Mouse (Mus musculus) frontal cortex, adult (tissue): Measurements from ENCODE around the gene Lrrfip2.

Experiments
- ATAC-seq: cut with Nextera tagmentation; 2 replicates; pipeline ENCODE4 v1.9.2; 2017; ENCODE audit warnings: mild to moderate bottlenecking, moderate library complexity, mixed read lengths; ENCODE audit not compliant: low TSS enrichment

The Lrrfip2 gene

GRCm38 (mm10) chr9:111220551-111221080 lies 103.2 kb downstream of the Lrrfip2 start:
- ATAC-seq: no peak

GRCm38 (mm10) chr9:111221580-111221979 lies 104.2 kb downstream of the Lrrfip2 start:
- ATAC-seq: peak; percentile 73; the same call in 1 of the 2 replicates

GRCm38 (mm10) chr9:111223406-111223805 lies 106.0 kb downstream of the Lrrfip2 start:
- ATAC-seq: no peak

GRCm38 (mm10) chr9:111228446-111228845 lies 111.1 kb downstream of the Lrrfip2 start:
- peak; percentile 73; the same call in 1 of the 2 replicates for ATAC-seq

GRCm38 (mm10) chr9:111234701-111235100 lies 117.3 kb downstream of the Lrrfip2 start:
- no peak for ATAC-seq

- ATAC-seq: no peak
Observed at GRCm38 (mm10) chr9:111237726-111238125, 120.3 kb downstream of the Lrrfip2 start.

GRCm38 (mm10) chr9:111239821-111240220 lies 122.4 kb downstream of the Lrrfip2 start:
- ATAC-seq: no peak

GRCm38 (mm10) chr9:111243384-111243783 lies 126.0 kb downstream of the Lrrfip2 start:
- ATAC-seq: no peak

GRCm38 (mm10) chr9:111245546-111245945 lies 128.2 kb downstream of the Lrrfip2 start:
- peak; percentile 62; the same call in 1 of the 2 replicates for ATAC-seq

- no peak for ATAC-seq
Observed at GRCm38 (mm10) chr9:111247682-111248246, 130.4 kb downstream of the Lrrfip2 start.

GRCm38 (mm10) chr9:111252161-111252869 lies 134.9 kb downstream of the Lrrfip2 start:
- peak; percentile 64; the same call in 1 of the 2 replicates for ATAC-seq

- ATAC-seq: peak; percentile 64
Observed at GRCm38 (mm10) chr9:111260360-111260985, 143.1 kb downstream of the Lrrfip2 start.

GRCm38 (mm10) chr9:111261356-111261755 lies 144.0 kb downstream of the Lrrfip2 start:
- ATAC-seq: no peak

GRCm38 (mm10) chr9:111267998-111268397 lies 150.6 kb downstream of the Lrrfip2 start:
- ATAC-seq: no peak

GRCm38 (mm10) chr9:111270606-111271005 lies 153.2 kb downstream of the Lrrfip2 start:
- ATAC-seq: no peak

- ATAC-seq: peak; percentile 29
Observed at GRCm38 (mm10) chr9:111271056-111271433, 153.7 kb downstream of the Lrrfip2 start.

- peak; percentile 97 for ATAC-seq
Observed at GRCm38 (mm10) chr9:111271434-111272160, 154.2 kb downstream of the Lrrfip2 start, which contains the start of the genes Mlh1 and Epm2aip1. Gene Mlh1, minus strand, starts transcription at chr9:111271791. Gene Epm2aip1, plus strand, starts transcription at chr9:111271929.

GRCm38 (mm10) chr9:111272356-111272755 lies 155.0 kb downstream of the Lrrfip2 start:
- ATAC-seq: no peak

- no peak for ATAC-seq
Observed at GRCm38 (mm10) chr9:111272996-111273785, 155.8 kb downstream of the Lrrfip2 start.

- ATAC-seq: no peak
Observed at GRCm38 (mm10) chr9:111273958-111274357, 156.6 kb downstream of the Lrrfip2 start.

GRCm38 (mm10) chr9:111275156-111275555 lies 157.8 kb downstream of the Lrrfip2 start:
- ATAC-seq: no peak
